Mouse (Mus musculus) stomach, postnatal 0 days (tissue): ENCODE data around the gene Nolc1. TPM values are rescaled to one million over a fixed set of nuclear protein-coding genes. Genes with fewer than 3 reads are reported as not detected.

ENCODE experiments used
- ATAC-seq: fragments of 200-750 bp; cut with Nextera tagmentation; 2 replicates; pipeline ENCODE4 v1.8.0; 2017; ENCODE audit not compliant: low FRiP score, low TSS enrichment
- DNase-seq: peaks from one replicate; pipeline ENCODE4 v3.0.0-alpha.2; 2016; ENCODE audit warnings: low spot score
- H3K27ac ChIP-seq: fragments of 300-500 bp; sonication (generic); replicated peaks from 2 replicates; pipeline ENCODE4 v1.5.1; 2014; ENCODE audit warnings: mild to moderate bottlenecking, control low read depth
- H3K27me3 ChIP-seq: fragments of 300-500 bp; sonication (generic); 2 replicates; pipeline ENCODE4 v1.6.1; 2014; ENCODE audit warnings: low read length; ENCODE audit not compliant: control insufficient read depth, insufficient read depth
- H3K36me3 ChIP-seq: fragments of 300-500 bp; sonication (generic); 2 replicates; pipeline ENCODE4 v1.6.1; 2014; ENCODE audit warnings: low read length, mixed read lengths; ENCODE audit not compliant: control insufficient read depth, insufficient read depth
- H3K4me1 ChIP-seq: fragments of 300-500 bp; sonication (generic); replicated peaks from 2 replicates; pipeline ENCODE4 v1.6.1; 2014; ENCODE audit warnings: antibody characterized with exemption; ENCODE audit not compliant: control insufficient read depth, insufficient read depth
- H3K4me2 ChIP-seq: fragments of 300-500 bp; sonication (generic); replicated peaks from 2 replicates; pipeline ENCODE4 v1.6.1; 2014; ENCODE audit warnings: low read depth, mild to moderate bottlenecking, control low read depth, moderate library complexity
- H3K4me3 ChIP-seq: fragments of 300-500 bp; sonication (generic); 2 replicates; pipeline ENCODE4 v1.5.1; 2014; ENCODE audit warnings: low read depth, low read length, control low read depth
- H3K9ac ChIP-seq: fragments of 300-500 bp; sonication (generic); 2 replicates; pipeline ENCODE4 v1.6.1; 2014; ENCODE audit warnings: mild to moderate bottlenecking, low read length, control low read depth, mixed read lengths
- H3K9me3 ChIP-seq: fragments of 300-500 bp; sonication (generic); 2 replicates; pipeline ENCODE4 v1.6.1; 2016; ENCODE audit warnings: low read length; ENCODE audit not compliant: control insufficient read depth
- CTCF ChIP-seq: IDR thresholded peaks from 2 replicates; pipeline ENCODE4 v1.5.1; 2016; ENCODE audit warnings: antibody characterized with exemption, low read depth, mild to moderate bottlenecking, moderate library complexity
- EP300 ChIP-seq: optimal IDR thresholded peaks from 2 replicates; pipeline ENCODE3; 2016; ENCODE audit warnings: antibody characterized with exemption
- WGBS: fragments of 180-500 bp; shearing (Covaris S2); extraction: QIAGEN DNeasy Blood & Tissue Kit; methylation state at CpG from one replicate; pipeline ENCODE4 v1.1.7; 2014; 5-methylcytosine and 5-hydroxymethylcytosine counted together
- polyA plus RNA-seq: library from polyadenylated mRNA; unstranded; fragments of >200 nt; fragmentation: Nextera tagmentation; extraction: Ambion mirVana; gene quantifications from 2 replicates; pipeline ENCODE4 v1.2.1, GENCODE M21; 2015

The Nolc1 gene
- polyA plus RNA-seq = 36.1 and 36.5 TPM in 2 replicates

DNA sequence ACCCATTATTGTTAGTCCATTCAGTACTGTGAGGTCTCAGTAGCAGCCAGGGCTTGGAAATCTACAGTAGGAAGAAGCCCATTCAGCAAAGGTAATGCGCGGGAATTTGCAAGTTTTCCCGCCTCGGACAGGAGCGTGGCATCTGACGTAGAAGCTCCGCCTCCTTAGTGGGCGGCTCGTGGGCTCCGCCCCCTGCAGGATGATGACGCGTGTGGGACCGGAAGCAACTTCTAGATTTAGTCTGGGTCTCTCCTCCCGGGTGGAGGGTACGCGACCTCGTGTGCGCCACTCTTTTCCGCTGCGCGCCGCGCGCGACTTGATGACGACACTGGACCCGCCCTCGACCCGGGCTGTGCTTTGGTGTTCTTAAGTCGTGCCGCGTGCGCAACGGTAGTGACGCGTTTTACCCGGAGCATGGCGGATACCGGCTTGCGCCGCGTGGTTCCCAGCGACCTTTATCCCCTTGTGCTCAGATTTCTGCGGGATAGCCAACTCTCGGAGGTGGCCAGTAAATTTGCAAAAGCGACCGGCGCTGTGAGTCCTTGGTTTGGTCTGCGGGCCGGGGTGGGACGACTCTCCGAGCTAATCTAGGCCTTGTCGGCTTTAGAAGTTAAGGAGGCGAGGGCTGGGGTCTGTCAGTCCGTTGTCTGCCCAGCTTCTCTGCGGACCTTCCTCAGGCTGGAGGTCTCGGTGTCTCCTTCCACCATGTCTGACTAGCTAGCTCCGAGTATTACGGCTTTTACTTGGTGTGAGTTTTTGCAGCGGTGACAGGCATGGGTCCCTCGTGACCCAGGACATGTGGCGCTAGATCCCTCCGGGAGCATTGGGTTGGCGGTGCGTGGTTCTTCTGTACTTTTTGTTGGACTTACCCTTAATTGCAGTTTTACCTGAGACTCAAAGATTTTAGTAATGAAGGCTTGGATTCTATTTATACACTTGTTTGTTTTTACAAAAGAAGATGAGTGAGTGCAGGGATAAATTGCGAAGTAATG lies at the start of gene Nolc1:
Gene Nolc1, plus strand, starts transcription at position 248 of the 992 bp plus-strand sequence.
- H3K27ac ChIP-seq = peak within 1 kb of the TSS; percentile 53; the same call in 1 of the 2 replicates
- H3K4me3 ChIP-seq = peak within 1 kb of the TSS; percentile 67
- TF ChIP-seq CTCF = peak; percentile 35
- no peak for TF ChIP-seq EP300
- DNase-seq (peak; percentile 99), ATAC-seq (peak; percentile 97)
- H3K9ac ChIP-seq = peak within 1 kb of the TSS; percentile 71
- no peaks in the 10 kb centered on the region for H3K4me1 ChIP-seq
- peak within 1 kb of the TSS; percentile 74 for H3K4me2 ChIP-seq
- under 1% methylated on average over 66 of the region's 66 CpGs for WGBS
- H3K27me3 ChIP-seq = no peaks in the 10 kb centered on the region
- no peaks in the 10 kb centered on the region for H3K9me3 ChIP-seq
- peaks cover 22% of the 10 kb centered on the region for H3K36me3 ChIP-seq

DNA sequence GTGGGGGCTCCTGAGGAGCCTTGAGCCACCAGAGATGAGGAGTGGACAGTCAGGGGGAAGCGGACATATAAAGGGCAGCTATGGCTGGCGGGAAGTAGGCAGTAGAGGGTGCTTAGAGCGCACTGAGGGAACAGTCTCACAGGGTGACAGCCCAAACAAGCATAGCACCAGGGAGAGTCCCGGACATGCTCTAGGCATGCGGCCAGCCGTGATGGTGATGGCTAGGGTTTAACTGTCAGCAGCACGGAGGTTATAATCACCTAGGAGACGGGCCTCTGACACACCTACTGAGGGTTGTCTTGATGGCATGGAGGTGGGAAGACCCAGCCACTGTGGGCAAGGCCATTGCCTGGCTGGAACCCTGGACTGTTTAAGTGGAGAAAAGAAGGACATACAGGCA lies 49.1 kb upstream of the Nolc1 start:
- WGBS = 47% methylated on average over 8 of the region's 8 CpGs
- no peak overlapping the region for H3K4me3 ChIP-seq
- TF ChIP-seq EP300 = no peak
- TF ChIP-seq CTCF = no peak
- H3K4me2 ChIP-seq = no peak overlapping the region
- no peak for DNase-seq
- H3K36me3 ChIP-seq = 0 out of 2 replicates have a peak, but pooled peaks cover 2% of the 10 kb centered on the region
- H3K27ac ChIP-seq = no peak overlapping the region
- H3K9me3 ChIP-seq = no peaks in the 10 kb centered on the region
- no peaks in the 10 kb centered on the region for H3K27me3 ChIP-seq
- H3K4me1 ChIP-seq = no peaks in the 10 kb centered on the region
- 0 out of 2 replicates have a peak, but pooled peaks have one; percentile 6 for ATAC-seq
- no peak overlapping the region for H3K9ac ChIP-seq

DNA sequence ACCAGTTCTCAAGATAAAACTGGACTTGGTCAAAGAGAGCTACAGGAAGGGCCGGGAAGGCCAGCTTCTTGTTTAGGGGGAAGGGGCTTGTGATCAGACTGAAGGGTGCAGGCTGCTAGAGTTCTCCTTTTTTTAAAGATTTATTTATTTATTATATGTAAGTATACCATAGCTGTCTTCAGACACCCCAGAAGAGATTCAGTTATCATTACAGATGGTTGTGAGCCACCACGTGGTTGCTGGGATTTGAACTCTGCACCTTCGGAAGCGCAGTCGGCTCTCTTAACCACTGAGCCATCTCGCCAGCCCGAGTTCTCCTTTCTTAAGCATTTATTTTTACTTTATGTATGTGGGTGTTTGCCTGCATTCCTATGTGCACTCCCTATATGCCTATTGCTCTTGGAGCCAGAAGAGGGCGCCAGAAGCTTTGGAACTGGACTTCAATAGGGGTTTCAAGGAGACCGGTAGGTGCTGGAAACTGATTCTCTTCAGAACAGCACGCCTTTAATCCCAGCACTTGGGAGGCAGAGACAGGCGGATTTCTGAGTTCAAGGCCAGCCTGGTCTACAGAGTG lies 46.8 kb upstream of the Nolc1 start:
- DNase-seq = no peak
- no peaks in the 10 kb centered on the region for H3K9me3 ChIP-seq
- no peaks in the 10 kb centered on the region for H3K27me3 ChIP-seq
- no peak overlapping the region for H3K4me3 ChIP-seq
- H3K36me3 ChIP-seq = peaks cover 13% of the 10 kb centered on the region
- H3K9ac ChIP-seq = no peak overlapping the region
- no peak for ATAC-seq
- no peaks in the 10 kb centered on the region for H3K4me1 ChIP-seq
- no peak overlapping the region for H3K4me2 ChIP-seq
- peak; percentile 65 for TF ChIP-seq CTCF
- no peak for TF ChIP-seq EP300
- WGBS = 72% methylated on average over 11 of the region's 11 CpGs
- H3K27ac ChIP-seq = no peak overlapping the region

DNA sequence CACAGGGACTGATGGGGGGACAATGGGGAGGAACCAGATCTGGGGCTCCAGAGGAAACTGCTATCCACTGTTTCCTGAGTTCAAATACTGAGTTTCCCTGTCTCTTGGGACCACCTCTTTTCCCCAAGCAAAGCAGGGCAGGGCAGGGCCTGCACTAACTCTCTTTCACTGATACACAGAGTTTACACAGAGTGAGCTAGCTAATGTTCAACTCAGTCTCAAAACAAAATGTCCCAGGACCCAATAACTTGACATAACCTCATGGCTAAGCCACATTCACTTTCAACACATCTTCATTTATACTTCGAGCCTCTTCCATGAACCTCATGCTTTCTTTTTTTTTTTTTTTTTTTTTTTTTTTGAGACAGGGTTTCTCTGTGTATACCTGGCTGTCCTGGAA lies 46.0 kb upstream of the Nolc1 start:
- WGBS = 64% methylated on average over 1 of the region's 1 CpGs
- no peak for TF ChIP-seq CTCF
- no peak for TF ChIP-seq EP300
- H3K4me1 ChIP-seq = no peaks in the 10 kb centered on the region
- no peak for DNase-seq
- no peak overlapping the region for H3K4me2 ChIP-seq
- no peak overlapping the region for H3K27ac ChIP-seq
- H3K27me3 ChIP-seq = no peaks in the 10 kb centered on the region
- H3K9ac ChIP-seq = no peak overlapping the region
- H3K36me3 ChIP-seq = peaks cover 21% of the 10 kb centered on the region
- H3K4me3 ChIP-seq = no peak overlapping the region
- ATAC-seq = no peak
- no peaks in the 10 kb centered on the region for H3K9me3 ChIP-seq

DNA sequence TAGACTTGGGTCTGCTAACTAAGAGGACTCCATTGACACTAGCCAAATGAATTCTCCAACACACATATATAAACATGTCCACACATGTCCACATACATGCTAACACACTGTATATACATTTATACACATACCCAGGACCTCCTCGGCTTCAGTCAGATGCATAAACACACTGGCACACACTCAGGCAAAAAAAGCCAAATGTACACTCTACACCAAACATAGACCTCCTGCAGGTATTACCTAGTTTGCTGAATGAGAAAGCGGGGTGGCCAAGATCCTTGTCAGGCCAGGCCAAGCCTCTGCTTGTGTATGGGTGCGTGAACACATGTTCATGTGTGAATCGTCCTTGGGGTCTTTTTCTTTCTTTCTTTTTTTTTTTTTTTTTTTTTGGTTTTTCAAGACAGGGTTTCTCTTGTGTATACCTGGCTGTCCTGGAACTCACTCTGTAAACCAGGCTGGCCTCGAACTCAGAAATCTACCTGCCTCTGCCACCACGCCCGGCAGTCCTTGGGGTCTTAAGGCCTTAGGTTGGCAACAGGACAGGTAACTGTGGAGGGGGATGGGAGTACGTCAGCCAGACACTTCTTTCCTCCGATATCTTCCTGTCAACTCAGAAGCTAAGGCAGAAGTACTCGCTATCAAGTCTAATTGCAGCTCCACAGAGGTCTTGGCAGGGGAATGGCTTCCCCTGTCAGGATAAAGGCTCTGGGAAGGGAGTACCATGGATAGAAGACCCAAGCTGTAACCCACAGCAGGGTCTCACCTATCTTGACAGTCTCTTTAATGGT lies 45.3 kb upstream of the Nolc1 start:
- H3K27ac ChIP-seq = no peak overlapping the region
- no peak overlapping the region for H3K4me3 ChIP-seq
- no peaks in the 10 kb centered on the region for H3K27me3 ChIP-seq
- DNase-seq = no peak
- no peak for ATAC-seq
- no peak overlapping the region for H3K4me2 ChIP-seq
- no peaks in the 10 kb centered on the region for H3K9me3 ChIP-seq
- peaks cover 28% of the 10 kb centered on the region for H3K36me3 ChIP-seq
- WGBS = 90% methylated on average over 10 of the region's 10 CpGs
- TF ChIP-seq CTCF (no peak), EP300 (no peak)
- H3K4me1 ChIP-seq = no peaks in the 10 kb centered on the region
- no peak overlapping the region for H3K9ac ChIP-seq
